Mouse (Mus musculus) heart, adult 2 months (tissue): ENCODE data around the gene Gm21083.
"Not testable (repeated sequence)": the region's sequence is repeated elsewhere in the genome, so short reads cannot be mapped to it uniquely, and the experiment has no call there.

Experiments used
- CTCF ChIP-seq: fragments of 200-600 bp; IDR thresholded peaks from 2 replicates; pipeline ENCODE4 v1.8.1; 2022; ENCODE audit warnings: antibody characterized with exemption, mild to moderate bottlenecking, moderate library complexity
- POLR2A ChIP-seq: fragments of 200-500 bp; IDR thresholded peaks from 2 replicates; pipeline ENCODE4 v1.6.1; 2011; ENCODE audit warnings: mild to moderate bottlenecking, low read depth, low read length, control low read depth; ENCODE audit not compliant: insufficient read depth

DNA sequence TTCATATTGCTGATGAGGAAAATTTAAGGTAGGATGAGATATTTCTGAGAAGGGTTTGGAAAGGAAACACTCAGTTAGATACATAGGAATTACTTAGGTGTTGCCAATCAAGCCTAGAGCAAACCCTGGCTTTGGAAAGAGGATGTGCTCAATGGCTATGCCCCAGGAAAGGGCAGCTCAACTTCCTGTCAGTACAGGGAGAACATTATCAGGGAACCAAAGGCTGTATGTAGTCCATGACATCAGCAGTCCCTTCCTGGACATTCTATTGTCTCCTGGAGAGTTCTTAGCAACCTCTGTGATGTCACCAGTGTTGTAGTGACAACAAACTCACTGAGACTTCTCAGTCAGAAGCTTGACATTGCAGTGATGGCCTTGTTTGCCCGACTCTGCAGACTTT lies 41.6 kb downstream of the Gm21083 start, which contains the start of gene Speer4d:
- not testable (repeated sequence) for TF ChIP-seq CTCF, POLR2A
